Mouse (Mus musculus) midbrain, embryonic 11.5 days (tissue): ENCODE data around the gene Cyp4f15. TPM values are rescaled to one million over a fixed set of nuclear protein-coding genes. Genes with fewer than 3 reads are reported as not detected.
"Not testable (repeated sequence)": the region's sequence is repeated elsewhere in the genome, so short reads cannot be mapped to it uniquely, and the experiment has no call there.

Experiments used
- ATAC-seq: fragments of 200-750 bp; cut with Nextera tagmentation; 2 replicates; pipeline ENCODE4 v1.8.0; 2017; ENCODE audit warnings: moderate TSS enrichment, moderate library complexity; ENCODE audit not compliant: low FRiP score
- DNase-seq: peaks from one replicate; pipeline ENCODE4 v3.0.0; 2015; ENCODE audit warnings: low spot score; ENCODE audit errors: missing footprints
- H3K27ac ChIP-seq: fragments of 300-500 bp; sonication (generic); 2 replicates; pipeline ENCODE4 v1.5.1; 2014; ENCODE audit warnings: low read depth, low read length
- H3K27me3 ChIP-seq: fragments of 300-500 bp; sonication (generic); 2 replicates; pipeline ENCODE4 v1.6.1; 2014; ENCODE audit warnings: mild to moderate bottlenecking, low read length, moderate library complexity, mixed read lengths; ENCODE audit not compliant: control insufficient read depth, insufficient read depth
- H3K36me3 ChIP-seq: fragments of 300-500 bp; sonication (generic); 2 replicates; pipeline ENCODE4 v1.6.1; 2014; ENCODE audit warnings: mild to moderate bottlenecking, low read length, moderate library complexity, mixed read lengths; ENCODE audit not compliant: control insufficient read depth, insufficient read depth
- H3K4me1 ChIP-seq: fragments of 300-500 bp; sonication (generic); 2 replicates; pipeline ENCODE4 v1.6.1; 2014; ENCODE audit warnings: low read length; ENCODE audit not compliant: control insufficient read depth, insufficient read depth
- H3K4me2 ChIP-seq: fragments of 300-500 bp; sonication (generic); 2 replicates; pipeline ENCODE4 v1.6.1; 2014; ENCODE audit warnings: mild to moderate bottlenecking, moderate library complexity
- H3K4me3 ChIP-seq: fragments of 300-500 bp; sonication (generic); 2 replicates; pipeline ENCODE4 v1.5.1; 2014; ENCODE audit warnings: low read depth, low read length
- H3K9ac ChIP-seq: fragments of 300-500 bp; sonication (generic); 2 replicates; pipeline ENCODE4 v1.6.1; 2014; ENCODE audit warnings: low read length
- H3K9me3 ChIP-seq: fragments of 300-500 bp; sonication (generic); 2 replicates; pipeline ENCODE4 v1.6.1; 2016; ENCODE audit warnings: low read length; ENCODE audit not compliant: control insufficient read depth
- WGBS: fragments of 180-500 bp; shearing (Covaris S2); extraction: QIAGEN DNeasy Blood & Tissue Kit; methylation state at CpG from one replicate; pipeline ENCODE4 v1.1.7; 2014; 5-methylcytosine and 5-hydroxymethylcytosine counted together
- polyA plus RNA-seq: library from polyadenylated mRNA; unstranded; fragments of >200 nt; fragmentation: Nextera tagmentation; extraction: Ambion mirVana; gene quantifications from 2 replicates; pipeline ENCODE4 v1.2.1, GENCODE M21; 2014

The Cyp4f15 gene
- polyA plus RNA-seq, 1 experiment from 2014 or later, result 0.46 TPM

- 43% methylated on average over 21 of the region's 21 CpGs for WGBS
- no peak for DNase-seq
- ATAC-seq, result no peak
- no peaks in the 10 kb centered on the region for H3K27me3 ChIP-seq
- no peaks in the 10 kb centered on the region for H3K36me3 ChIP-seq
- no peaks in the 10 kb centered on the region for H3K9me3 ChIP-seq
- no peak overlapping the region for H3K27ac ChIP-seq
- 0 out of 2 replicates have a peak overlapping the region, but pooled peaks have one; percentile 6 for H3K4me2 ChIP-seq
- H3K4me3 ChIP-seq, result no peak overlapping the region
- peak overlapping the region; percentile 9 for H3K9ac ChIP-seq
- no peaks in the 10 kb centered on the region for H3K4me1 ChIP-seq
Observed at GRCm38 (mm10) chr17:32676040-32676635, 9.3 kb upstream of the Cyp4f15 start.

- Histone ChIP-seq H3K27ac (no peak overlapping the region), H3K27me3 (no peaks in the 10 kb centered on the region), H3K4me1 (peaks cover 3% of the 10 kb centered on the region; the same call in 1 of the 2 replicates), H3K4me3 (no peak overlapping the region), H3K9me3 (no peaks in the 10 kb centered on the region), H3K9ac (no peak overlapping the region), H3K36me3 (no peaks in the 10 kb centered on the region), H3K4me2 (no peak overlapping the region)
- 30% methylated on average over 2 of the region's 2 CpGs for WGBS
- ATAC-seq, result no peak
- DNase-seq, result peak; percentile 93
Observed at GRCm38 (mm10) chr17:32680404-32680803, 5.0 kb upstream of the Cyp4f15 start.

GRCm38 (mm10) chr17:32686722-32687121 lies 1.3 kb downstream of the Cyp4f15 start:
- Histone ChIP-seq H3K9me3 (no peaks in the 10 kb centered on the region), H3K4me2 (no peak overlapping the region), H3K27ac (no peak overlapping the region), H3K4me1 (peaks cover 3% of the 10 kb centered on the region; the same call in 1 of the 2 replicates), H3K27me3 (no peaks in the 10 kb centered on the region), H3K36me3 (no peaks in the 10 kb centered on the region), H3K4me3 (no peak overlapping the region), H3K9ac (no peak overlapping the region)
- WGBS, result 90% methylated on average over 5 of the region's 5 CpGs
- ATAC-seq (no peak), DNase-seq (no peak)

- H3K27ac ChIP-seq, result no peak overlapping the region
- ATAC-seq (no peak), DNase-seq (no peak)
- no peaks in the 10 kb centered on the region for H3K36me3 ChIP-seq
- no peaks in the 10 kb centered on the region for H3K27me3 ChIP-seq
- H3K4me2 ChIP-seq, result no peak overlapping the region
- H3K9me3 ChIP-seq, result no peaks in the 10 kb centered on the region
- no peak overlapping the region for H3K9ac ChIP-seq
- H3K4me3 ChIP-seq, result no peak overlapping the region
- H3K4me1 ChIP-seq, result no peaks in the 10 kb centered on the region
- WGBS, result 92% methylated on average over 1 of the region's 1 CpGs
Observed at GRCm38 (mm10) chr17:32690959-32691358, 5.5 kb downstream of the Cyp4f15 start.

DNA sequence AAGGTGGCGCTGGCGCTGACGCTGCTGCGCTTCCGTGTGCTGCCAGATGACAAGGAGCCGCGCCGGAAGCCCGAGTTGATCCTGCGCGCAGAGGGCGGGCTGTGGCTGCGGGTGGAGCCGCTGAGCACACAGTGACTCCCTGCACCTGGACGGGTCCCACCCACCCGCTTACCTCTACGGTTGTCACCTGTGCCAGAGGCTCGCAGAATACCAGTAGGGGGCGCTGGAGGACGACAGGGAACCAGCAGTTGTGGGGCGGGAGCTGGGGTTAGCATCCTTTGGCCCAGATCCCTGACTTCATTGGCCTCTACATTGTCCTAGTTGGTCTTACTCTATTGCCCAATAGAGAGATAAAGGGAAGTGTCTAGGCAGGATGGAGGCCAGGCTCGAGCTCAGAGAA lies 17.4 kb downstream of the Cyp4f15 start:
- Histone ChIP-seq H3K9ac (no peak overlapping the region), H3K27ac (no peak overlapping the region), H3K4me1 (no peaks in the 10 kb centered on the region), H3K27me3 (no peaks in the 10 kb centered on the region), H3K36me3 (no peaks in the 10 kb centered on the region), H3K4me2 (peak overlapping the region; percentile 1; the same call in 1 of the 2 replicates), H3K4me3 (no peak overlapping the region), H3K9me3 (no peaks in the 10 kb centered on the region; the same call in 1 of the 2 replicates)
- ATAC-seq, result no peak
- 35% methylated on average over 22 of the region's 22 CpGs for WGBS
- no peak for DNase-seq

DNA sequence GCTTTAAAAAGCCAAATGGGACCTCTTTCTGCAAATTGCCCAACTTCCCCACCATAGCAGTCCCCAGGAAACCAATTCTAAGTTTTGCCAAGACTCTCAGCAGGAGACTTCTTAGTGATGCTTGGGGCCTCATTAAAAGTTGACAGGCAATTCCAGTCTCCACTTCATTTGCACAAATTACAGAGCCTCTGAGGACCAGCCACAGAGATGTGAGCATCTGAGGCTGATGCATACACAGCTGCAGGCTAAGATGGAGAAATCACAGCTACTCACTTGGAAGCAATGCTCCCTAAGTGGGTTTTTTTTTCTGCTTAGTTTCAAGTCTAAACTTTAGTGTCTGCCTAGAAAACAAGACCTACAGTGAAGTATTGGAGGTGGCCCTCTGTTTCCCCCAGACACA lies 25.1 kb downstream of the Cyp4f15 start:
- not testable (repeated sequence) for H3K4me3 ChIP-seq, H3K9ac ChIP-seq, ATAC-seq, H3K4me2 ChIP-seq, H3K4me1 ChIP-seq, DNase-seq, H3K27me3 ChIP-seq, H3K27ac ChIP-seq, H3K9me3 ChIP-seq, H3K36me3 ChIP-seq

- ATAC-seq, result not testable (repeated sequence)
- WGBS, result 95% methylated on average over 1 of the region's 1 CpGs
Observed at GRCm38 (mm10) chr17:32722151-32722550, 36.7 kb downstream of the Cyp4f15 start.

DNA sequence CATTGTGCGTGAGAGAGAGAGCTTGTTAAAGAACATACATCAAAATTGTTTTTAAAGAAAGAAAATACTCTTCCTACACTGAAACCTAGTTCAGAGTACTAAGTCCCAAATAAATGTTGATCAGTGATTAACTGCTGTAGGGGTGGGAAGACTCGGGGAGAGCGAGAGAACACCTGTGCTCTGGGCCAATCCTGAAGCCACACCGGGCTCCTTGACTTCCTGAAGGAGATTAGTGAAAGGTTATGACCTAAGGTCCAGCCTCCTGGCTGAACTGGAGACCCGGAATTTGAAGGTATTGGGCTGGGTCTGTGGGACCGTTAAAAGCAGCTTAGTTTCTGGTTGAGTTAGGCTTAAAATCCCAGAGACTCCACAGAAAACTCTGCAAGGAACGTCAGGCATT lies 37.3 kb downstream of the Cyp4f15 start:
- no peak overlapping the region for H3K4me2 ChIP-seq
- no peaks in the 10 kb centered on the region for H3K9me3 ChIP-seq
- no peaks in the 10 kb centered on the region for H3K4me1 ChIP-seq
- 75% methylated on average over 7 of the region's 7 CpGs for WGBS
- DNase-seq (no peak), ATAC-seq (no peak)
- no peak overlapping the region for H3K27ac ChIP-seq
- no peak overlapping the region for H3K4me3 ChIP-seq
- no peaks in the 10 kb centered on the region for H3K36me3 ChIP-seq
- H3K27me3 ChIP-seq, result no peaks in the 10 kb centered on the region
- H3K9ac ChIP-seq, result no peak overlapping the region

More at GRCm38 (mm10) chr17:32722151-32722550, 36.7 kb downstream of the Cyp4f15 start:
- H3K36me3 ChIP-seq, H3K9me3 ChIP-seq, H3K4me3 ChIP-seq, H3K27ac ChIP-seq, DNase-seq, H3K4me1 ChIP-seq, H3K9ac ChIP-seq, H3K27me3 ChIP-seq, H3K4me2 ChIP-seq: not testable (repeated sequence)

- not testable (repeated sequence) for DNase-seq, H3K9me3 ChIP-seq, H3K4me3 ChIP-seq, H3K27ac ChIP-seq, H3K36me3 ChIP-seq, H3K4me2 ChIP-seq, H3K4me1 ChIP-seq, H3K9ac ChIP-seq, H3K27me3 ChIP-seq, ATAC-seq
Observed at GRCm38 (mm10) chr17:32726360-32726759, 40.9 kb downstream of the Cyp4f15 start.
